Mouse (Mus musculus) T-cell, adult 2 months (primary cell): Measurements from ENCODE around the gene Themis.

Experiments
- DNase-seq: peaks from one replicate; pipeline ENCODE4 v3.0.0; 2022; ENCODE audit warnings: low spot score

The Themis gene

GRCm38 (mm10) chr10:28805160-28805559 lies 137.0 kb downstream of the Themis start:
- peak; percentile 5 for DNase-seq

- DNase-seq: no peak
Measured at GRCm38 (mm10) chr10:28811928-28812570, 143.9 kb downstream of the Themis start.

DNA sequence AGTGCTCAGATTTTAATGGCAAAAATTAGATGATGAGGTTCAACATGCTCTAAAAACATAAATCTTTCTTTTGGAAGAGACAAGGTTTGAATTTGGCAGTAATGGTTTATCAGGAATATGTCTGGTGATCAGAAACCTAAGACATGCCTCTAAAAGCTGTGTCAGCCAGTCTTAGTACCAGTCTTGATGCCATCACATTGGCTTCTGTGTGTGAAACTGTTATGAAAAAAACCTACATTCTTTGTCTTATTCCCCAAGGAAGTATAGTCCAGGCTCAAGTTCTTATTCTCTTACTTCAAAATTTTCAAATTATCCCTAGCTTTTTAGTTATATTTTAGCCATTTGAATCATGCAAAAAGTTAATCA lies 144.4 kb downstream of the Themis start:
- DNase-seq: no peak

- DNase-seq: no peak
Measured at GRCm38 (mm10) chr10:28816160-28816559, 148.0 kb downstream of the Themis start.

- no peak for DNase-seq
Measured at GRCm38 (mm10) chr10:28822320-28822719, 154.2 kb downstream of the Themis start.

GRCm38 (mm10) chr10:28842605-28843004 lies 174.4 kb downstream of the Themis start:
- DNase-seq: no peak

DNA sequence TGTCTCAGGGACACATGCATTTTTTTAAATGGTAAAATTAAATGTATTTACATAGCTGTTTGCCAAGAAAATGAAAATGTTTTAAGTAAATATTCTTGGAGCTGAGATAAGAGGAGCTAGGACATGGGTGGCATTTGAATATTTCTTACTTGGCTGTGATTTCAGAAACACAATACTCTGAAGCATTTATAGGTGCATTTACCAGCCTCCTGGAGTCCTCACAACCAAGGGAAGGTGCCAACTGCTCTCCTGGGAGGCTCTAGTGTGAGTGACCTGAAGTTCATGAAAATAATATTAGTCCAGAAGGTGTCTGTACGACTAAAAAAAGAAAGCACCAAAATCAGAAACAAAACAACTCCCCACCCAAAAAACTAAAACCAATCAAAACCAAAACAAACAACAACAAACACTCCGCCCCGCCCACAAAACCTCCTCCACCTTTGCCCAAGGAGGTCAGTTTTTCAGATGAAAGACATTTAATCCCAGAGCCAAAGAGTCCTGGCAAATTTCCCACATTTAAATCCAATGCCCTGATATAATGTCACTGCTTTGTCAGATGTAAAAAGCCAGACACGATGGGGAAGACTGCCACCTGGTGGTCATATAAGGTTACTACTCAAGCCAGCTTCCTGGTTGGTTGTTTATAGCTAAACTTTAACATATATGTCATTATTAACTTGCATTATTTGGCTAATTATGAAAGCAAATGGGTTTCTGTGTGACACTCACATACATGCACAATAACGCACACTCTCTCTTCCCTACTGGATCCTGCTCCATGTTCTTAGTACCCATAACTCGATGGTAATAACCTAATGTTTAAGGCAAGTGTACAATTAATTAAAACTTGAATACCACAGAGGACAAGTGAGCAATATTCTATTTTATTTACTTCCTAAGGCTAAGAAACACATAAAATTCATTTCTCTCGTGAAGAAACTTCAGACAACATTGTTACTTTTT lies 175.9 kb downstream of the Themis start:
- DNase-seq: peak; percentile 40

GRCm38 (mm10) chr10:28856154-28856553 lies 188.0 kb downstream of the Themis start:
- no peak for DNase-seq

DNA sequence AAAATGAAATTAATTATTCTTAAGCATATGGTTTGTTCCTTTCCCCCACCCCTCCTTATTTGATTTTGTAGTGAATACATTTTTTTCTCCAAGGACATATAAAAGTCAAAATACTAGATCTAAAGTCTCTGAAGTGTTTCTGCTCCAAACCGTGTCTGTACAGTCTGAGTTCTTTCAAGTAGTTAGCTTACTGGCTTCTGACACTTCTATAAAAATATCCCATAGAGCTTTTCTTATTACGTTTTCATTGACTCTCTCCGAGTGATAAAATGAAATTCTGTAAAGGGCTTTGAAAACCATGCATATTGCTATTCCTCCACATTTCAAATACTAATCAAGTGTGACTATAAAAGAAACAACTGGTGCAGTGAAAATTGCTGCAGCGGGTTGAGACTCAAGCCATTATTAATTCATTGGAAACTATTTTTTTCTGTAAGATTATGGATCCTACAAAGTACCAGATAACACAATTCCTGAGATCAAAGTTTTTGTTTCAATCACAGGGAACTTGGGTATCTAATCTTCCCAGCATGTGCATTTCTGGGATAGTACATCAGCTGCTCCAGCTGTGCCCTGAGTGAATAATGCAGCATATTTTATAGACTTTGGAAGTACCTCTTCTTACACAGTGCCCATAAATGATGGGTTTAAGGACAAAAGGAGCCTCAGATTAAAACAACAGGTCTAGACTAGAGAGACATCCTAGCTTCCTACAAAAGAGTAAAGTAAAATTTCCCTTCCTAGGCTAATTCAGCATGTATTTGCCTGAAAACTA lies 202.6 kb downstream of the Themis start:
- DNase-seq: no peak

GRCm38 (mm10) chr10:28874605-28875004 lies 206.4 kb downstream of the Themis start:
- DNase-seq: no peak

- no peak for DNase-seq
Measured at GRCm38 (mm10) chr10:28887643-28888042, 219.5 kb downstream of the Themis start.

- DNase-seq: no peak
Measured at GRCm38 (mm10) chr10:28890886-28891285, 222.7 kb downstream of the Themis start.

- no peak for DNase-seq
Measured at GRCm38 (mm10) chr10:28898351-28898750, 230.2 kb downstream of the Themis start.
